Mouse (Mus musculus): ENCODE results near the gene Adat1. TPM values are rescaled to one million over a fixed set of nuclear protein-coding genes. Genes with fewer than 3 reads are reported as not detected.
"Not testable (repeated sequence)": the region's sequence is repeated elsewhere in the genome, so short reads cannot be mapped to it uniquely, and the experiment has no call there.

The Adat1 gene
- polyA plus RNA-seq, 1 experiment from 2014 or later: 11.9 TPM

GRCm38 (mm10) chr8:111951936-111952335 is 40.2 kb downstream of the Adat1 start:
- 90% methylated on average over 5 of the region's 5 CpGs for WGBS
- no peak overlapping the region for H3K4me2 ChIP-seq
- H3K9ac ChIP-seq: no peak overlapping the region
- no peak overlapping the region for H3K4me3 ChIP-seq
- peaks cover 72% of the 10 kb centered on the region for H3K36me3 ChIP-seq
- no peak for ATAC-seq (ENCODE audit: insufficient number of reproducible peaks, insufficient read depth, low FRiP score, low TSS enrichment, low read depth)
- peaks cover 6% of the 10 kb centered on the region for H3K4me1 ChIP-seq
- H3K9me3 ChIP-seq: no peaks in the 10 kb centered on the region
- H3K27me3 ChIP-seq: no peaks in the 10 kb centered on the region
- H3K27ac ChIP-seq: no peak overlapping the region

GRCm38 (mm10) chr8:111951317-111951716 is 40.8 kb downstream of the Adat1 start:
- H3K9ac ChIP-seq: no peak overlapping the region
- H3K4me2 ChIP-seq: no peak overlapping the region
- H3K9me3 ChIP-seq: no peaks in the 10 kb centered on the region
- H3K27me3 ChIP-seq: no peaks in the 10 kb centered on the region
- no peak for ATAC-seq (ENCODE audit: insufficient number of reproducible peaks, insufficient read depth, low FRiP score, low TSS enrichment, low read depth)
- no peak overlapping the region for H3K27ac ChIP-seq
- H3K36me3 ChIP-seq: peaks cover 72% of the 10 kb centered on the region
- peaks cover 6% of the 10 kb centered on the region for H3K4me1 ChIP-seq
- no peak overlapping the region for H3K4me3 ChIP-seq
- WGBS: 95% methylated on average over 7 of the region's 7 CpGs

- ATAC-seq (ENCODE audit: insufficient number of reproducible peaks, insufficient read depth, low FRiP score, low TSS enrichment, low read depth): no peak
- Histone ChIP-seq H3K27me3 (no peaks in the 10 kb centered on the region), H3K36me3 (peaks cover 72% of the 10 kb centered on the region), H3K4me1 (peaks cover 6% of the 10 kb centered on the region), H3K9me3 (no peaks in the 10 kb centered on the region), H3K4me3 (no peak overlapping the region), H3K9ac (no peak overlapping the region), H3K4me2 (no peak overlapping the region), H3K27ac (no peak overlapping the region)
- WGBS: 88% methylated on average over 3 of the region's 3 CpGs
Observed at GRCm38 (mm10) chr8:111950846-111951245, 41.3 kb downstream of the Adat1 start.

GRCm38 (mm10) chr8:111947954-111948353 is 44.1 kb downstream of the Adat1 start:
- WGBS: 95% methylated on average over 8 of the region's 8 CpGs
- H3K9ac ChIP-seq: no peak overlapping the region
- no peaks in the 10 kb centered on the region for H3K9me3 ChIP-seq
- H3K27ac ChIP-seq: no peak overlapping the region
- no peak for ATAC-seq (ENCODE audit: insufficient number of reproducible peaks, insufficient read depth, low FRiP score, low TSS enrichment, low read depth)
- H3K4me2 ChIP-seq: no peak overlapping the region
- no peaks in the 10 kb centered on the region for H3K4me1 ChIP-seq
- peaks cover 73% of the 10 kb centered on the region for H3K36me3 ChIP-seq
- no peaks in the 10 kb centered on the region for H3K27me3 ChIP-seq
- no peak overlapping the region for H3K4me3 ChIP-seq

GRCm38 (mm10) chr8:111947144-111947543 is 45.0 kb downstream of the Adat1 start:
- no peak overlapping the region for H3K4me3 ChIP-seq
- peaks cover 2% of the 10 kb centered on the region for H3K4me1 ChIP-seq
- no peak overlapping the region for H3K27ac ChIP-seq
- H3K9me3 ChIP-seq: no peaks in the 10 kb centered on the region
- WGBS: 91% methylated on average over 2 of the region's 2 CpGs
- no peak overlapping the region for H3K4me2 ChIP-seq
- no peak for ATAC-seq (ENCODE audit: insufficient number of reproducible peaks, insufficient read depth, low FRiP score, low TSS enrichment, low read depth)
- H3K36me3 ChIP-seq: peaks cover 78% of the 10 kb centered on the region
- H3K27me3 ChIP-seq: no peaks in the 10 kb centered on the region
- H3K9ac ChIP-seq: no peak overlapping the region

- Histone ChIP-seq H3K9ac (no peak overlapping the region), H3K4me2 (no peak overlapping the region), H3K27me3 (no peaks in the 10 kb centered on the region), H3K4me1 (peaks cover 20% of the 10 kb centered on the region), H3K4me3 (no peak overlapping the region), H3K36me3 (peaks cover 62% of the 10 kb centered on the region), H3K9me3 (no peaks in the 10 kb centered on the region), H3K27ac (no peak overlapping the region)
- WGBS: 91% methylated on average over 2 of the region's 2 CpGs
- ATAC-seq (ENCODE audit: insufficient number of reproducible peaks, insufficient read depth, low FRiP score, low TSS enrichment, low read depth): no peak
Observed at GRCm38 (mm10) chr8:111943544-111943943, 48.6 kb downstream of the Adat1 start.

GRCm38 (mm10) chr8:111941101-111941454 is 51.0 kb downstream of the Adat1 start:
- Histone ChIP-seq H3K9me3 (no peaks in the 10 kb centered on the region), H3K27ac (peak overlapping the region; percentile 57; the same call in 1 of the 2 replicates), H3K4me2 (peak overlapping the region; percentile 95), H3K4me3 (peak overlapping the region; percentile 100), H3K27me3 (no peaks in the 10 kb centered on the region), H3K4me1 (peaks cover 20% of the 10 kb centered on the region), H3K36me3 (peaks cover 41% of the 10 kb centered on the region), H3K9ac (peak overlapping the region; percentile 85)
- ATAC-seq (ENCODE audit: insufficient number of reproducible peaks, insufficient read depth, low FRiP score, low TSS enrichment, low read depth): peak; percentile 17; the same call in 1 of the 2 replicates
- 0% methylated on average over 23 of the region's 23 CpGs for WGBS

GRCm38 (mm10) chr8:111940171-111941100 is 51.7 kb downstream of the Adat1 start, which contains the start of gene Gabarapl2:
Gabarapl2 (plus strand) TSS chr8:111940703.
- Histone ChIP-seq H3K9me3 (no peaks in the 10 kb centered on the region), H3K4me3 (peak within 1 kb of the TSS; percentile 100), H3K27me3 (no peaks in the 10 kb centered on the region), H3K9ac (peak within 1 kb of the TSS; percentile 85), H3K4me2 (peak within 1 kb of the TSS; percentile 95), H3K4me1 (peaks cover 20% of the 10 kb centered on the region), H3K27ac (peak within 1 kb of the TSS; percentile 58; the same call in 1 of the 2 replicates), H3K36me3 (peaks cover 34% of the 10 kb centered on the region)
- peak; percentile 98 for ATAC-seq (ENCODE audit: insufficient number of reproducible peaks, insufficient read depth, low FRiP score, low TSS enrichment, low read depth)
- under 1% methylated on average over 65 of the region's 65 CpGs for WGBS

GRCm38 (mm10) chr8:111939516-111940142 is 52.5 kb downstream of the Adat1 start:
- peaks cover 28% of the 10 kb centered on the region for H3K36me3 ChIP-seq
- H3K9me3 ChIP-seq: no peaks in the 10 kb centered on the region
- 12% methylated on average over 10 of the region's 10 CpGs for WGBS
- peak; percentile 45; the same call in 1 of the 2 replicates for ATAC-seq (ENCODE audit: insufficient number of reproducible peaks, insufficient read depth, low FRiP score, low TSS enrichment, low read depth)
- no peak overlapping the region for H3K27ac ChIP-seq
- no peaks in the 10 kb centered on the region for H3K27me3 ChIP-seq
- H3K4me1 ChIP-seq: peaks cover 20% of the 10 kb centered on the region
- peak overlapping the region; percentile 60 for H3K9ac ChIP-seq
- H3K4me3 ChIP-seq: peak overlapping the region; percentile 100
- H3K4me2 ChIP-seq: peak overlapping the region; percentile 95

- H3K27ac ChIP-seq; H3K27me3 ChIP-seq; H3K9ac ChIP-seq; ATAC-seq (ENCODE audit: insufficient number of reproducible peaks, insufficient read depth, low FRiP score, low TSS enrichment, low read depth); H3K4me3 ChIP-seq; H3K4me2 ChIP-seq; H3K9me3 ChIP-seq: not testable (repeated sequence)
- H3K36me3 ChIP-seq: peaks cover 15% of the 10 kb centered on the region
- H3K4me1 ChIP-seq: peaks cover 22% of the 10 kb centered on the region
- WGBS: 81% methylated on average over 9 of the region's 9 CpGs
Observed at GRCm38 (mm10) chr8:111938076-111938985, 53.8 kb downstream of the Adat1 start.

- Histone ChIP-seq H3K9ac (no peak overlapping the region), H3K9me3 (no peaks in the 10 kb centered on the region), H3K4me3 (no peak overlapping the region), H3K4me1 (peaks cover 32% of the 10 kb centered on the region), H3K36me3 (peaks cover 3% of the 10 kb centered on the region; the same call in 1 of the 2 replicates), H3K4me2 (no peak overlapping the region), H3K27me3 (no peaks in the 10 kb centered on the region), H3K27ac (no peak overlapping the region)
- no peak for ATAC-seq (ENCODE audit: insufficient number of reproducible peaks, insufficient read depth, low FRiP score, low TSS enrichment, low read depth)
- 69% methylated on average over 3 of the region's 3 CpGs for WGBS
Observed at GRCm38 (mm10) chr8:111937184-111937583, 54.9 kb downstream of the Adat1 start.
